Mouse (Mus musculus) testis, adult 2 months (tissue): ENCODE results near the gene Tbx18. TPM values are rescaled to one million over a fixed set of nuclear protein-coding genes. Genes with fewer than 3 reads are reported as not detected.

Experiments
- H3K27ac ChIP-seq: fragments of 200-500 bp; 2 replicates; pipeline ENCODE4 v1.5.1; 2012; ENCODE audit warnings: low read depth, low read length; ENCODE audit not compliant: control insufficient read depth, insufficient read depth
- H3K27me3 ChIP-seq: fragments of 200-500 bp; 2 replicates; pipeline ENCODE4 v1.6.1; 2012; ENCODE audit warnings: mild to moderate bottlenecking, low read length, moderate library complexity; ENCODE audit not compliant: control insufficient read depth, insufficient read depth
- H3K36me3 ChIP-seq: fragments of 200-500 bp; 2 replicates; pipeline ENCODE4 v1.6.1; 2012; ENCODE audit warnings: mild to moderate bottlenecking, low read length; ENCODE audit not compliant: control insufficient read depth, insufficient read depth
- H3K4me1 ChIP-seq: fragments of 200-500 bp; 2 replicates; pipeline ENCODE4 v1.6.1; 2012; ENCODE audit warnings: low read length; ENCODE audit not compliant: control insufficient read depth, insufficient read depth
- H3K4me3 ChIP-seq: fragments of 200-500 bp; 2 replicates; pipeline ENCODE4 v1.5.1; 2012; ENCODE audit warnings: low read depth, mild to moderate bottlenecking, low read length, moderate library complexity, mixed read lengths; ENCODE audit not compliant: control insufficient read depth
- CTCF ChIP-seq: fragments of 200-500 bp; IDR thresholded peaks from 2 replicates; pipeline ENCODE4 v1.5.1; 2012; ENCODE audit warnings: low read depth, mild to moderate bottlenecking, inconsistent platforms, low read length, moderate library complexity; ENCODE audit not compliant: control insufficient read depth, insufficient read depth, insufficient replicate concordance
- POLR2A ChIP-seq: fragments of 200-500 bp; IDR thresholded peaks from 2 replicates; pipeline ENCODE4 v1.6.1; 2012; ENCODE audit warnings: low read depth, mild to moderate bottlenecking, inconsistent platforms, low read length, moderate library complexity; ENCODE audit not compliant: control insufficient read depth
- polyA plus RNA-seq: library from polyadenylated mRNA; depleted of rRNA; stranded (reverse); fragments of >200 nt; gene quantifications from 2 replicates; pipeline ENCODE4 v1.2.3, GENCODE M21; 2012

The Tbx18 gene
- polyA plus RNA-seq, 1 experiment = 1.1 TPM

GRCm38 (mm10) chr9:87732416-87733235, 1.6 kb upstream of the Tbx18 start:
- Histone ChIP-seq H3K27ac (no peak overlapping the region), H3K4me3 (no peak overlapping the region), H3K27me3 (peaks cover 15% of the 10 kb centered on the region)

GRCm38 (mm10) chr9:87730271-87730960, 644 bp downstream of the Tbx18 start:
- no peak overlapping the region for H3K27ac ChIP-seq
- no peaks in the 10 kb centered on the region for H3K36me3 ChIP-seq
- H3K4me3 ChIP-seq = peak overlapping the region; percentile 58
- no peak for TF ChIP-seq CTCF
- TF ChIP-seq POLR2A = no peak
- H3K4me1 ChIP-seq = peaks cover 9% of the 10 kb centered on the region
- peaks cover 15% of the 10 kb centered on the region for H3K27me3 ChIP-seq

More at GRCm38 (mm10) chr9:87732416-87733235, 1.6 kb upstream of the Tbx18 start:
- H3K4me1 ChIP-seq = peaks cover 9% of the 10 kb centered on the region
- TF ChIP-seq CTCF = no peak
- TF ChIP-seq POLR2A = no peak
- H3K36me3 ChIP-seq = no peaks in the 10 kb centered on the region

- H3K27me3 ChIP-seq = peaks cover 15% of the 10 kb centered on the region
- H3K4me3 ChIP-seq = peak overlapping the region; percentile 58
These were observed 1.5 kb downstream of the Tbx18 start for GRCm38 (mm10) chr9:87729316-87730270.

GRCm38 (mm10) chr9:87728107-87728506, 3.0 kb downstream of the Tbx18 start:
- Histone ChIP-seq H3K36me3 (no peaks in the 10 kb centered on the region), H3K27me3 (peaks cover 15% of the 10 kb centered on the region), H3K4me1 (peaks cover 9% of the 10 kb centered on the region), H3K27ac (no peak overlapping the region), H3K4me3 (no peak overlapping the region)
- TF ChIP-seq CTCF = no peak
- no peak for TF ChIP-seq POLR2A

More at GRCm38 (mm10) chr9:87729316-87730270, 1.5 kb downstream of the Tbx18 start:
- peaks cover 9% of the 10 kb centered on the region for H3K4me1 ChIP-seq
- H3K27ac ChIP-seq = no peak overlapping the region
- TF ChIP-seq POLR2A (no peak), CTCF (no peak)
- H3K36me3 ChIP-seq = no peaks in the 10 kb centered on the region

- Histone ChIP-seq H3K4me1 (peaks cover 6% of the 10 kb centered on the region), H3K36me3 (no peaks in the 10 kb centered on the region), H3K27me3 (peaks cover 12% of the 10 kb centered on the region), H3K27ac (no peak overlapping the region), H3K4me3 (no peak overlapping the region)
- TF ChIP-seq CTCF = no peak
These were observed 3.7 kb downstream of the Tbx18 start for GRCm38 (mm10) chr9:87727155-87727953.

- no peaks in the 10 kb centered on the region for H3K27me3 ChIP-seq
- no peak overlapping the region for H3K4me3 ChIP-seq
- H3K27ac ChIP-seq = no peak overlapping the region
- TF ChIP-seq POLR2A = no peak
- TF ChIP-seq CTCF = no peak
- H3K4me1 ChIP-seq = no peaks in the 10 kb centered on the region
- no peaks in the 10 kb centered on the region for H3K36me3 ChIP-seq
These were observed 9.3 kb downstream of the Tbx18 start for GRCm38 (mm10) chr9:87721793-87722192.
